Mouse (Mus musculus) lung, embryonic 15.5 days (tissue): ENCODE results near the gene Snd1. TPM values are rescaled to one million over a fixed set of nuclear protein-coding genes. Genes with fewer than 3 reads are reported as not detected.

Experiments
- ATAC-seq: fragments of 200-750 bp; cut with Nextera tagmentation; 2 replicates; pipeline ENCODE4 v1.8.0; 2017; ENCODE audit warnings: moderate number of reproducible peaks, borderline replicate concordance; ENCODE audit not compliant: low FRiP score, low TSS enrichment; ENCODE audit errors: extremely low read depth
- H3K27ac ChIP-seq: fragments of 300-500 bp; sonication (generic); 2 replicates; pipeline ENCODE4 v1.5.1; 2015; ENCODE audit warnings: moderate library complexity, mild to moderate bottlenecking, inconsistent platforms
- H3K27me3 ChIP-seq: fragments of 300-500 bp; sonication (generic); 2 replicates; pipeline ENCODE4 v1.6.1; 2015; ENCODE audit warnings: inconsistent platforms
- H3K36me3 ChIP-seq: fragments of 300-500 bp; sonication (generic); 2 replicates; pipeline ENCODE4 v1.6.1; 2015; ENCODE audit warnings: inconsistent platforms
- H3K4me1 ChIP-seq: fragments of 300-500 bp; sonication (generic); 2 replicates; pipeline ENCODE4 v1.6.1; 2015; ENCODE audit warnings: inconsistent platforms
- H3K4me2 ChIP-seq: fragments of 300-500 bp; sonication (generic); 2 replicates; pipeline ENCODE4 v1.6.1; 2015; ENCODE audit warnings: inconsistent platforms, mild to moderate bottlenecking, moderate library complexity
- H3K4me3 ChIP-seq: fragments of 300-500 bp; sonication (generic); 2 replicates; pipeline ENCODE4 v1.5.1; 2015; ENCODE audit warnings: mild to moderate bottlenecking, inconsistent platforms
- H3K9ac ChIP-seq: fragments of 300-500 bp; sonication (generic); 2 replicates; pipeline ENCODE4 v1.6.1; 2015; ENCODE audit warnings: inconsistent platforms
- H3K9me3 ChIP-seq: fragments of 300-500 bp; sonication (generic); 2 replicates; pipeline ENCODE4 v1.6.1; 2016; ENCODE audit warnings: inconsistent platforms
- WGBS: fragments of 180-500 bp; shearing (Covaris S2); methylation state at CpG from one replicate; pipeline ENCODE4 v1.1.7; 2015; 5-methylcytosine and 5-hydroxymethylcytosine counted together
- polyA plus RNA-seq: library from polyadenylated mRNA; unstranded; fragments of >200 nt; fragmentation: Nextera tagmentation; extraction: Ambion mirVana; gene quantifications from 2 replicates; pipeline ENCODE4 v1.2.1, GENCODE M21; 2015

Gene Snd1
- polyA plus RNA-seq, 1 experiment from 2014 or later: 131 TPM

DNA sequence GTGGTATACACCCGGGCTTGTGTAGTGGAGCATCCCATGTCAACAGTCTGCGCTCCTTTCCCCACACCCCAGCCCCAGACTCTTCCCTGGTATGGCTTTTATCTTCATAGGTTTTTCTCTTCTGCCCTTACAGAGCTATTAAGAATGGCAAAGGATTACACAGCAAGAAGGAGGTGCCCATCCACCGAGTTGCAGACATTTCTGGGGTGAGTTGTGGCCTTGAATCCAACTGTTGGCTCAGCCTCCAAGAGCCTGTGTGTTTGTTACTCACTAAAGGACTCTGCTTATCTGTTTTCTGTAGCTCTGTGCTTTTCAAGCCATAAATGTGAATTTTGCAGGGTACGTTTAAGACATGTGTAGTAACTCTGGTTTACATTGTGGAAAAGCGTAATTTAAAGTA, 249.8 kb downstream of the Snd1 start:
- Histone ChIP-seq H3K36me3 (0 out of 2 replicates have a peak, but pooled peaks cover 3% of the 10 kb centered on the region), H3K9me3 (no peaks in the 10 kb centered on the region), H3K4me2 (no peak overlapping the region), H3K4me3 (no peak overlapping the region), H3K4me1 (peaks cover 16% of the 10 kb centered on the region; the same call in 1 of the 2 replicates), H3K27me3 (no peaks in the 10 kb centered on the region), H3K9ac (no peak overlapping the region), H3K27ac (no peak overlapping the region)
- ATAC-seq: no peak
- 78% methylated on average over 5 of the region's 5 CpGs for WGBS

DNA sequence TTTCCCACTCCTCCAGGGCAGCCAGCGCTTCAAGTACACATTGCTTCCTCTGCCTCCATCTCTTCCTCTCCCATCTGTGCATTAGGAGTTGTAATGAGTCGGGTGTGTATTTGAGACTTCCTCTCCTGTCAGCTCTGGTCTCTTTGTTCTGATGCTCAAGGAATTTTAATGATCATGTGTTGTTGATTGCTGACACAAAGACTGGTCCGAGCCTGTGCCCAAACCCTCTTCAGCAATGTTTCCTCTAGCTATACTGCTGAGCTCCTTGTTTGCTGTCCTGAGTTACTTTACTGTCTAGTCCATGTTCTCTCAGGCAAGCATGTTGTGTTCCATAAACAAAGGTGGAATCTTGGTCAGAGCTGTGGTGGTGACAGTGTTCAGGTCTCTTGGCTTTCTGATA, 254.3 kb downstream of the Snd1 start:
- no peak overlapping the region for H3K27ac ChIP-seq
- H3K4me3 ChIP-seq: no peak overlapping the region
- ATAC-seq: 0 out of 2 replicates have a peak, but pooled peaks have one; percentile 39

DNA sequence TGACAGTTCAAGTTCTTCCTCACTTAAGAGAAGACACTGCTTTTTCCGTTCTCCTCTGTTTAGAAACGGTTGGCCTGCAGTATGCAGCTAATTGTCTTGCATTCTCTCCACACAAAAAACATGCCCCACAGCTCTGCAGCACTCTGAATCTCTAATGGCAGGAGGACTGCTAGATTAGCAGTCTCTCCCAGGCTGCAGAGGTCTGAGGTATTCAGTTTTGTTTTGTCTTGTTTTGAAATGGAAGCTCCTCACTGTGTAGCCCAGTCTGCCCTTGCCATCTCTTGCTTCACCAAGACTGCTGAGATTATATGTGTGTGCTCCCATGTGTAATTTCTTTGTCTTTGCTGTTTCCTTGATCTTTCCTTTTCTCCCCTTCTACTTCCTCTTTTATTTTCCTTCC, 254.7 kb downstream of the Snd1 start:
- no peak overlapping the region for H3K4me3 ChIP-seq
- H3K4me1 ChIP-seq: peaks cover 15% of the 10 kb centered on the region; the same call in 1 of the 2 replicates
- no peak overlapping the region for H3K4me2 ChIP-seq
- H3K9ac ChIP-seq: no peak overlapping the region
- H3K9me3 ChIP-seq: no peaks in the 10 kb centered on the region
- no peaks in the 10 kb centered on the region for H3K27me3 ChIP-seq
- no peak overlapping the region for H3K27ac ChIP-seq
- no peak for ATAC-seq
- 25% methylated on average over 2 of the region's 2 CpGs for whole genome bisulfite sequencing
- 0 out of 2 replicates have a peak, but pooled peaks cover 3% of the 10 kb centered on the region for H3K36me3 ChIP-seq

More for the DNA sequence above, 254.3 kb downstream of the Snd1 start:
- Histone ChIP-seq H3K36me3 (0 out of 2 replicates have a peak, but pooled peaks cover 3% of the 10 kb centered on the region), H3K27me3 (no peaks in the 10 kb centered on the region), H3K9me3 (no peaks in the 10 kb centered on the region), H3K4me2 (no peak overlapping the region), H3K4me1 (peaks cover 11% of the 10 kb centered on the region; the same call in 1 of the 2 replicates), H3K9ac (no peak overlapping the region)
- 24% methylated on average over 3 of the region's 3 CpGs for WGBS

DNA sequence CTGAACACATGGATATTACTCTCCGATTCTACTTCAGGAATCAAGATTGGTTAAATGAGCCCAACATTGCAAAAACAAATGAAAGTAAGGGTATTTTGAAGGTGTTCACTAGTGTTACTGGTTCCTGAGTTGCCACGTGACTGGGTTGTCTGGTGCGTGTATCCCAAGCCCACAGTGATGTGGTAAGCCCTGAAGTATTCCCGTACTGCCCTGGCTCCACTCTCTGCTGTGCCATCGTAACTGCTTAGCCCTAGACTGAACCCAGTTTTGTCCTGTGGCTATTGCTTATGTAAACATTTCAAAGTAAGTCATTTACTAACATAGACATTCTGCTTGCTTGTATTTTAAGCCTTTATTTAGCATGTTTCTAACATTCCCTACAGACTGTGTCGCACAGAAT, 256.3 kb downstream of the Snd1 start:
- H3K27me3 ChIP-seq: no peaks in the 10 kb centered on the region
- no peak overlapping the region for H3K27ac ChIP-seq
- 69% methylated on average over 6 of the region's 6 CpGs for WGBS
- H3K9ac ChIP-seq: no peak overlapping the region
- no peak overlapping the region for H3K4me2 ChIP-seq
- no peaks in the 10 kb centered on the region for H3K36me3 ChIP-seq
- peaks cover 15% of the 10 kb centered on the region; the same call in 1 of the 2 replicates for H3K4me1 ChIP-seq
- H3K9me3 ChIP-seq: no peaks in the 10 kb centered on the region
- H3K4me3 ChIP-seq: no peak overlapping the region
- no peak for ATAC-seq

DNA sequence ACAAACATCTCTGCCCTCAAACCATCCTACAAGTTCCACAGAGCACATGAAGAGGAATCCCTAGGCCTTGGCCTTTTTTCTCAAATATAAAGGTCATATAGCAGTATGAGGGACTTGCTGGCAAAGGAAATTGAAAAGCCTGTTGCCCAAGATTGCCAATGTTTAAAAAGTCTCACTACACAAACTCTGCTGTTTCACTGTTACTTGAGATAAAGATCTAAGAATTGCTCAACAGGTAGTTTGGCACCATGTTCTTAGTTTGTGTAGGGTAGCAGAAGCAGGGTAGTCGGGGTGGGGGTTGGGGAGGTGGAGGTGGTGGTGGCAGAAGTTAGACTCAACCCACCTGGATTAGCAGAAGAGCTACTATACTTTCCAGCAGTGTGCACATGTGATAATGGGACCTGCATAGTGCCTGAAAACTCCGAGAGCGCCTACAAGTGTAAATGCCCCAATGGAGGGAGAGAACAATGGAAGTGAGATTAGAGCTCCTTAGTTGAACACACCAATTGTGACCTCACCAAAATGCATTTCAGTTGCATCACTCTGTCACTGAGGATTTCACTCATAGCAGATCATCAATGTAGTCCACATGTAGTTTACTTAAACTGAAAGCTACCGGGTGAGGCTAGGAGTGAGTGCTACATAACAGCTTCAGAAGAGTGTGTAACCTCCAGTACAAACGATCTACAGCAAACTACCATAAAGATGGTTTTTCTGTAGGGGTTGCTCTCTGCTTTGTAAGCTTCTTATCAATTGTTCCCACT, 259.1 kb downstream of the Snd1 start:
- Histone ChIP-seq H3K4me1 (peaks cover 14% of the 10 kb centered on the region; the same call in 1 of the 2 replicates), H3K27ac (no peak overlapping the region), H3K4me3 (no peak overlapping the region), H3K4me2 (no peak overlapping the region), H3K27me3 (no peaks in the 10 kb centered on the region), H3K9ac (no peak overlapping the region), H3K36me3 (no peaks in the 10 kb centered on the region), H3K9me3 (no peaks in the 10 kb centered on the region)
- 60% methylated on average over 5 of the region's 5 CpGs for whole genome bisulfite sequencing
- no peak for ATAC-seq

DNA sequence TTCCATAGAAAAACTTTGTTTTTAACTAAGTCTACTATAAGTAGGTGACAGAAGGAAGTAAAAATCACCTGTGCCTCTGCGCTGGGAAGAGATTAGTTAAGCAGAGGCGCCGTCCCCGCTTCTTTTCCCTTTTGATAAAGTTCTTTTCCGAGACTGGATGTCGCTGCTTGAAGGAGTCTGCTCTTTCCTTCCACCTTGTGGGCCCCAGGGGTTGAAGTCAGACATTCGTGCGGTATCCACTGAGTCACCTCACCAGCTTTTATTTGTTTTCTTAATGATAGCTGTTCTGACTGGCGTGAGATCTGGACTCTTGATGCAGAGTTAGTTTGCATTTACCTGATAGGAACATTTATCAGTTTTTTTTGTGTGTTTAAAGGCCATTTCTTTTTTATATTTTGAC, 260.2 kb downstream of the Snd1 start:
- Histone ChIP-seq H3K27ac (no peak overlapping the region), H3K9ac (no peak overlapping the region), H3K36me3 (no peaks in the 10 kb centered on the region), H3K27me3 (no peaks in the 10 kb centered on the region), H3K4me1 (0 out of 2 replicates have a peak, but pooled peaks cover 7% of the 10 kb centered on the region), H3K4me2 (no peak overlapping the region), H3K4me3 (no peak overlapping the region), H3K9me3 (no peaks in the 10 kb centered on the region)
- WGBS: 41% methylated on average over 9 of the region's 9 CpGs
- ATAC-seq: no peak

DNA sequence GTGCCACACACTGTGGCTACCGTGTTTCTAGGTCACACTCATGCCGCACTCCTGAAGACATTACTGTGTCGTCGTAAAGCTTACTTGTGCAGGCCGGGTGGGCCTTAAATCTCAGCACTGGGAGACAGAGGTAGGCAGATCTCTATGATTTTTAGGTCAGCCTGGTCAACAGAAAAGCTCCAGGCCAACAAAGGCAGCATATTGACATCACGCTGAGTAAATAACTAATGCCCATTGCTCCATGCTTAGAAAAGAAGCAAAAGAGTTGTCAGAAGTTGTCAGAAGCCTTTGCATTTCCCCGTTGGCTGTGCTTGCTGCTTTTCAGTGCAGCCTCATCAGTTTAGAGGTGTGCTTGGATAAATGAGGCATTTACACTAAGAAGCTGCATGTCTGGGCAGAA, 261.7 kb downstream of the Snd1 start:
- no peak overlapping the region for H3K27ac ChIP-seq
- no peak overlapping the region for H3K9ac ChIP-seq
- no peaks in the 10 kb centered on the region for H3K27me3 ChIP-seq
- no peaks in the 10 kb centered on the region for H3K9me3 ChIP-seq
- H3K4me1 ChIP-seq: 0 out of 2 replicates have a peak, but pooled peaks cover 7% of the 10 kb centered on the region
- no peaks in the 10 kb centered on the region for H3K36me3 ChIP-seq
- no peak for ATAC-seq
- no peak overlapping the region for H3K4me3 ChIP-seq
- WGBS: 64% methylated on average over 7 of the region's 7 CpGs
- no peak overlapping the region for H3K4me2 ChIP-seq

DNA sequence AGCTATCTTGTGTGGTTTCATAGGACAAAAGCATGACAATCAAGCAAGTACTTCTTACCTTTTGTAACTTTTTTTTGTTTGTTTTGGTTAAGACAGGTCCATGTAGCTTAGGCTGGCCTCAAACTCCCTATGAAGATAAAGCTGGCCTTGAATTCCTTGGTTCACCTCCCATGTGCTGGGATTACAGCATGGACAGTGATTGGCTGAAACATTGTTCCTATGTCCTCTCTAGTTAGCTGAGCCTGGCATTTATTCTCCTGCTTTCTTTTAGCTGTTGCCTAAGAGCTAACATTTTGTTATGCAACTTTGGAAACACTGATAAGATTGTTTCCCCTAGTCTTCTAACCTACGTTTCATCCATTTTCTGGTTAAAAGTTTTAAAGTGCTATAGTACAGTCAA, 262.7 kb downstream of the Snd1 start:
- no peak overlapping the region for H3K9ac ChIP-seq
- no peak overlapping the region for H3K4me3 ChIP-seq
- H3K36me3 ChIP-seq: no peaks in the 10 kb centered on the region
- no peak for ATAC-seq
- H3K4me1 ChIP-seq: 0 out of 2 replicates have a peak, but pooled peaks cover 5% of the 10 kb centered on the region
- H3K27me3 ChIP-seq: no peaks in the 10 kb centered on the region
- 53% methylated on average over 1 of the region's 1 CpGs for WGBS
- no peak overlapping the region for H3K4me2 ChIP-seq
- H3K27ac ChIP-seq: no peak overlapping the region
- H3K9me3 ChIP-seq: no peaks in the 10 kb centered on the region

DNA sequence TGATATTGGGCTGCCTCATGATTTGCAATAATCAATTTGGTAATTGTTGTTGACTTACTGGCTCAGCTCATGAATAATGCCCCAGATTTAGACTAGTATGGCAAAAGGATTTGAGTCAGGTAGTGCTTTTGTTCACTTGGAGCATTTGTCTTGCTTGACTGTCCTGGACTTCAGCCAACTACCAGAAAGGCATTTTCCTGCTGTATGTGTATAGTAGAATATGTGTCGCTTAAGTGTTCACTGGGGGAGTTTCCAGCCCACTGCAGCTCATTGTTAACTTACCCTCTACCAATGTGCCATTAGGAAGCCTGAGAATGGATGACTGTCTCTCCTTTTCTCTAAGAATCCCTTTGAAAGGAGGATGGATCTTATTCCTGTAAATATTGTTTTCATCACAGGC, 268.6 kb downstream of the Snd1 start:
- no peak overlapping the region for H3K27ac ChIP-seq
- no peaks in the 10 kb centered on the region for H3K27me3 ChIP-seq
- H3K9me3 ChIP-seq: no peaks in the 10 kb centered on the region
- ATAC-seq: no peak
- no peak overlapping the region for H3K4me2 ChIP-seq
- no peak overlapping the region for H3K4me3 ChIP-seq
- peaks cover 14% of the 10 kb centered on the region for H3K4me1 ChIP-seq
- 16% methylated on average over 1 of the region's 1 CpGs for WGBS
- H3K9ac ChIP-seq: no peak overlapping the region
- peaks cover 19% of the 10 kb centered on the region; the same call in 1 of the 2 replicates for H3K36me3 ChIP-seq

DNA sequence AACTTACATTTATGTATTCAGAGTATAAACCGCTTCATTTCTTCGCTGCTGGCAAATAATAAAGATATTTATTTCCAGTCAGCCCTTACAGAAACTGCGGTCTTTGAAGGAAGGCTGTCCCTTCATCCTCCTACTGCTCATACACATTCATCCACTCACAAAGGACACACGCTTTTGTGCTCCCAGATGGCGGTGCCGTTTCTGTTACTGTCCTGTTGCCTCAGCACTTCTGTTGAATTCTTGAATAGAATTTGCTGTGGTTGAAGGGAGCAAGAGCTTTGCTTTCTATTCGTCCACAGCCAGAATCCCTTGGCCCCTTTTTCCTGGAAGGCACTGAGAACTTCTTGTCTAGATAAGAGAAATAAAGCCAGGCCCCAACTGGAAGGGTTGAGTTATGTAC, 270.9 kb downstream of the Snd1 start:
- no peak for ATAC-seq
- 91% methylated on average over 7 of the region's 7 CpGs for WGBS
- no peak overlapping the region for H3K4me3 ChIP-seq

DNA sequence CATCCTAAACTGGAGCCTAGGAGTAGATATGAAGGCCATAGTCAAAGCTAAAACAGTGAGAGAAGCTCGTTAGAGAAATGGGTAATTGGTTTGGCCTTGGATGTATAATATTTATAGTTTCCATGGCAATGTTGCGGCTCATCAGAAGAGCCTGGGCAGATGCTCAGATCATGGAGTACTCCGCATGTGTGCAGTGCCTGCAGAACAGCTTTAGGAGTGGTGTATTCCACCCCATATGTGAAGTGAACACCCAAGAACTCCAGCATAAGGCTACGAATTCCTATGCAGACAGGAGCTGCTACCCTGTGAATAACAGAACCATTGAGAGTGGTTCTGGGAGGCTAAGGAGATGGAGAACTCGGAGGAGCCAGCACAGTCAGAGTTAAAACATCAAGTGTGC, 272.1 kb downstream of the Snd1 start:
- no peaks in the 10 kb centered on the region for H3K9me3 ChIP-seq

More for the DNA sequence above, 270.9 kb downstream of the Snd1 start:
- Histone ChIP-seq H3K27me3 (no peaks in the 10 kb centered on the region), H3K36me3 (peaks cover 19% of the 10 kb centered on the region; the same call in 1 of the 2 replicates), H3K4me1 (peaks cover 16% of the 10 kb centered on the region), H3K9ac (no peak overlapping the region), H3K4me2 (no peak overlapping the region), H3K27ac (no peak overlapping the region), H3K9me3 (no peaks in the 10 kb centered on the region)

DNA sequence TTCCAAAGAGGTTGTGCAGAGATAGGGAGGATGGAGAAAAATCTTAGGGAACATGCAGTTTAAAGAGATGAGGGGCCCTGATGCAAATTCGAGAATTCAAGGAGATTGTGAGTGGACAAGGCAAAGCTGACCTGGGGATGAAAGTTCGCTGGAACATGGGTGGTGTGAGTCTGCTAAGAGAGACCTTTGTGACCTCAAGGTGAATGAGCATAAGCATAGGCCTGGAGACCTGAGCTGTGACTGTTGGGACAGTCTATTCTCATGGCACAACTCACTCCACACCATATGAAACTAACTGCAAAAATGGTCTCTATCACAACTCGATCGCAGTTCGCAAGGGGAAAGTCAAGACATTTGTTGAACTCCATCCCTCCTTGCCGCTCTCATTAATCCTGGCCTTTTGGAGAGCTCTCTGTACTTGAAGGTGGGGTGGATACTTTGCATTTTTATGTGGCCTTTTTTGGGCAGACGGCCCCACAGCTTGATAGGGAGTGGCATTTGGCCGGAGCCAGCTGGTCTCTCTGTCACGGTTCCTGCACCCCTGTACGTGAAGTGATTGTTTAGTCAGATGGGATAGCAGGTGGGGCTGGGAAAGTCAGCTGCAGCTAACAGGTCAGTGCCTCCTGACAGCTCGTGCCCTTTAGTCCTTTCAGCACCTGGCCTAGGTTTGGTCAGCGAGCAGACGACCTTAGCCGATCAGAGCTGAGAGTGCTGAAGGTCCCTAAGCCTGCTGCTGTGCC, 273.2 kb downstream of the Snd1 start:
- H3K27me3 ChIP-seq: no peaks in the 10 kb centered on the region
- H3K27ac ChIP-seq: no peak overlapping the region
- H3K9me3 ChIP-seq: no peaks in the 10 kb centered on the region
- no peak overlapping the region for H3K4me2 ChIP-seq
- peaks cover 19% of the 10 kb centered on the region; the same call in 1 of the 2 replicates for H3K36me3 ChIP-seq
- 50% methylated on average over 14 of the region's 14 CpGs for WGBS
- H3K4me1 ChIP-seq: peaks cover 17% of the 10 kb centered on the region; the same call in 1 of the 2 replicates
- ATAC-seq: no peak
- no peak overlapping the region for H3K9ac ChIP-seq
- no peak overlapping the region for H3K4me3 ChIP-seq

More for the DNA sequence above, 272.1 kb downstream of the Snd1 start:
- ATAC-seq: no peak
- no peak overlapping the region for H3K4me3 ChIP-seq
- H3K9ac ChIP-seq: no peak overlapping the region
- H3K36me3 ChIP-seq: peaks cover 19% of the 10 kb centered on the region; the same call in 1 of the 2 replicates
- peaks cover 19% of the 10 kb centered on the region for H3K4me1 ChIP-seq
- H3K4me2 ChIP-seq: no peak overlapping the region
- WGBS: 86% methylated on average over 5 of the region's 5 CpGs
- no peak overlapping the region for H3K27ac ChIP-seq
- H3K27me3 ChIP-seq: no peaks in the 10 kb centered on the region
